8 mouse cellular contexts compared by ENCODE assay signal in the genomic region with DNA sequence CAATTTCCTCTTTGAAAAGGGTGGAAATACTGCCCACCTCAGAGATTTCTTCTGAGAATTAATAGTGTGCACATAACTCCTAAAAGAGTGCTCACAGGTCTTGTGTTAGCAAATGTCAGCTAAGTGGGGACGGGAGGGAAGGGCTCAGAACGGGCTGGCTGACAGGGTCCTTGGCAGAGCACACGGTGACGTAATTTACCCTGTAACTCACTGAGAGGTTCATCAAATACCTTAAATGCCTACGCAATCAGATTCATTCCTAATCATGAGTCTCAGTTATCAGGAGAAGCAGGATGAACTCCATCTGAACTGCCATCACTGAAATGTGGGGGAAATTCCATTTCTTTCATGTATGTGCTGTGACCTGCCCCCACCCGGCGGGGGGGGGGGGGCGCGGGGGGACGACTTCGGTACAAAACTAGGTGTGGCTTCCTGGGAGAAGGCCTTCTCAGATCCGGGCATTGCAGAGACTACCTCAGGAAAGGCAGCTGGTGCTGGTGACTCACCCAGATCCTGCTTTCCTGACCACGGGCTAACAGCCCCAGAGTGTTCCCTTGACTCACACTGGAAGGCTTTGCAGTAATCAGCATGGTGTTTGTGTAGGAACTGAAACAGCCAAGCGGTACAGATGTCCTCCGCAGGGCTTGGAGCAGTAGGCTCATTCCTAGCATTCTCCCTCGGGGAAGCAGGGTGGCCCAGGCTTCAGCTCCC.
A peak's percentile ranks its signal among the peaks of the same experiment; 100 is the strongest.
DNase-seq lines count a peak whose midpoint lies in the region; ATAC-seq and TF ChIP-seq lines count a peak whose summit lies in the region.

No protein-coding gene starts in this region.

- H3K4me1 ChIP-seq in embryonic facial prominence, embryonic 11.5 days (ENCODE audit: control insufficient read depth, insufficient read depth, low read length), result no peaks in the 10 kb centered on the region; the same call in 1 of the 2 replicates
- peaks cover 13% of the 10 kb centered on the region for H3K4me1 ChIP-seq in heart, postnatal 0 days (ENCODE audit: control insufficient read depth, insufficient read depth)
- peaks cover 10% of the 10 kb centered on the region; the same call in 1 of the 2 replicates for H3K4me1 ChIP-seq in lung, adult 2 months (ENCODE audit: control insufficient read depth, insufficient read depth, low read length)
- H3K4me1 ChIP-seq in midbrain, embryonic 11.5 days (ENCODE audit: control insufficient read depth, insufficient read depth, low read length), result 0 out of 2 replicates have a peak, but pooled peaks cover 2% of the 10 kb centered on the region

- no peak overlapping the region for H3K4me3 ChIP-seq in embryonic facial prominence, embryonic 11.5 days (ENCODE audit: low read depth, low read length)
- no peak overlapping the region for H3K4me3 ChIP-seq in heart, postnatal 0 days (ENCODE audit: low read depth, low read length)
- no peak overlapping the region for H3K4me3 ChIP-seq in lung, adult 2 months (replicated peaks; ENCODE audit: extremely low read depth, low read depth, low read length)
- no peak overlapping the region for H3K4me3 ChIP-seq in midbrain, embryonic 11.5 days (ENCODE audit: low read depth, low read length)

- no peak for TF ChIP-seq EP300 in heart, postnatal 0 days (IDR thresholded peaks at IDR 0.05; ENCODE audit: low read depth)

- no peaks in the 10 kb centered on the region for H3K36me3 ChIP-seq in embryonic facial prominence, embryonic 11.5 days (replicated peaks; ENCODE audit: control insufficient read depth, insufficient read depth, low read depth, low read length)
- no peaks in the 10 kb centered on the region for H3K36me3 ChIP-seq in heart, postnatal 0 days (replicated peaks; ENCODE audit: control insufficient read depth, insufficient read depth, low read length)
- H3K36me3 ChIP-seq in midbrain, embryonic 11.5 days (ENCODE audit: control insufficient read depth, insufficient read depth, low read length), result no peaks in the 10 kb centered on the region

- no peak for ATAC-seq in embryonic facial prominence, embryonic 11.5 days (replicated peaks; ENCODE audit: insufficient number of reproducible peaks, low FRiP score, low TSS enrichment, low read depth)
- ATAC-seq in heart, postnatal 0 days (ENCODE audit: insufficient read depth, low read depth), result peak; percentile 88
- no peak for ATAC-seq in midbrain, embryonic 11.5 days (ENCODE audit: low FRiP score)

- WGBS in embryonic facial prominence, embryonic 11.5 days, result 34% methylated on average over 16 of the region's 16 CpGs
- 4% methylated on average over 16 of the region's 16 CpGs for WGBS in heart, postnatal 0 days
- 16% methylated on average over 16 of the region's 16 CpGs for WGBS in lung, adult 2 months
- 49% methylated on average over 16 of the region's 16 CpGs for WGBS in midbrain, embryonic 11.5 days

- TF ChIP-seq POLR2A in lung, adult 2 months (IDR thresholded peaks at IDR 0.05; ENCODE audit: borderline replicate concordance, extremely low read depth, low read depth, low read length), result peak; percentile 33; the same call in 1 of the 2 replicates

- H3K4me2 ChIP-seq in embryonic facial prominence, embryonic 11.5 days (ENCODE audit: low read depth, low read length), result no peak overlapping the region
- H3K4me2 ChIP-seq in heart, postnatal 0 days (ENCODE audit: low read depth, low read length), result peak overlapping the region; percentile 39
- H3K4me2 ChIP-seq in midbrain, embryonic 11.5 days, result no peak overlapping the region

- no peak for TF ChIP-seq CTCF in heart, postnatal 0 days (IDR thresholded peaks at IDR 0.05; ENCODE audit: low read depth)
- no peak for TF ChIP-seq CTCF in lung, adult 2 months (IDR thresholded peaks at IDR 0.05; ENCODE audit: insufficient read depth, low read length)

- peak; percentile 36 to 47 for DNase-seq in frontal cortex, postnatal 36 days (ENCODE audit: low spot score in 2 of 2)
- no peak for DNase-seq in frontal cortex, postnatal 25 days (ENCODE audit: low spot score in 2 of 2)
- DNase-seq in NIH3T3 (ENCODE audit: low read depth), result peak; percentile 90
- peak; percentile 11 for DNase-seq in embryonic facial prominence, embryonic 11.5 days (ENCODE audit: low spot score)
- DNase-seq in heart, postnatal 0 days (ENCODE audit: low spot score), result peak; percentile 83
- peak; percentile 48 for DNase-seq in lung, adult 2 months
- peak; percentile 80 for DNase-seq in urinary bladder, postnatal 14 days (ENCODE audit: low spot score)
- no peak for DNase-seq in midbrain, embryonic 11.5 days (ENCODE audit: low spot score, missing footprints)

- H3K27me3 ChIP-seq in embryonic facial prominence, embryonic 11.5 days (ENCODE audit: control insufficient read depth, insufficient read depth, low read length), result no peaks in the 10 kb centered on the region
- no peaks in the 10 kb centered on the region for H3K27me3 ChIP-seq in heart, postnatal 0 days (ENCODE audit: control insufficient read depth, insufficient read depth, low read length)
- H3K27me3 ChIP-seq in midbrain, embryonic 11.5 days (ENCODE audit: control insufficient read depth, insufficient read depth, low read length), result no peaks in the 10 kb centered on the region

- no peak overlapping the region for H3K9ac ChIP-seq in embryonic facial prominence, embryonic 11.5 days (replicated peaks; ENCODE audit: low read length)
- H3K9ac ChIP-seq in heart, postnatal 0 days (replicated peaks; ENCODE audit: low read depth, low read length), result 0 out of 2 replicates have a peak overlapping the region, but pooled peaks have one; percentile 9
- no peak overlapping the region for H3K9ac ChIP-seq in midbrain, embryonic 11.5 days (ENCODE audit: low read length)

- no peaks in the 10 kb centered on the region for H3K9me3 ChIP-seq in embryonic facial prominence, embryonic 11.5 days (replicated peaks; ENCODE audit: control insufficient read depth, low read length)
- H3K9me3 ChIP-seq in heart, postnatal 0 days (replicated peaks; ENCODE audit: control insufficient read depth, low read length), result no peaks in the 10 kb centered on the region
- no peaks in the 10 kb centered on the region for H3K9me3 ChIP-seq in midbrain, embryonic 11.5 days (ENCODE audit: control insufficient read depth, low read length)

- no peak overlapping the region for H3K27ac ChIP-seq in embryonic facial prominence, embryonic 11.5 days (replicated peaks; ENCODE audit: low read depth, low read length)
- H3K27ac ChIP-seq in heart, postnatal 0 days (ENCODE audit: low read depth), result peak overlapping the region; percentile 88
- no peak overlapping the region for H3K27ac ChIP-seq in midbrain, embryonic 11.5 days (ENCODE audit: low read depth, low read length)

Comparison
In these comparisons a context has a peak if more than half of its experiments do, and no peak if none do; other contexts are left out.
1. DNase-seq: peak in frontal cortex, postnatal 36 days (2 of 2), NIH3T3 (single experiment), embryonic facial prominence, embryonic 11.5 days (single experiment), heart, postnatal 0 days (single experiment), lung, adult 2 months (single experiment) and urinary bladder, postnatal 14 days (single experiment); none in frontal cortex, postnatal 25 days (0 of 2) and midbrain, embryonic 11.5 days (single experiment).